Comparison of ENCODE assay signal across 24 mouse cellular contexts in the genomic region with DNA sequence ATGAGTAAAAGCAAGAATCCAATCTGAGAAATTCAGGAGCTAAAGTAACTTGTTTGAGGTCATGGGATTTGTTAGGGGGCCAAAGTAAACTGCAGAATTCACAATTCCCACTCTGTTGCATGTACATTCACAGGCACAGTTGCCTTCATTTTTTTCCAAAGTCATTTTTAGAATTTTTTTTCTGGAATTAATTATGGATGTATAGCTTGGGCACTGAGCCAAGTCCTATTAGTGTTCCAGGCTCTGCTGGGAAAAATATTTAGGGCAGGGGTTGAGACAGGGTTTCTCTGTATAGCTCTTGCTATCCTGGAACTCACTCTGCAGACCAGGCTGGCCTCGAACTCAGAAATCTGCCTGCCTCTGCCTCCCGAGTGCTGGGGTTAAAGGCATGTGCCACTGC.
DNase-seq lines count a peak whose midpoint lies in the region; ATAC-seq and TF ChIP-seq lines count a peak whose summit lies in the region.
"Had no signal": no experiment of that assay in that cellular context is flagged by ENCODE, and none has a peak within 500 bp of the region (broad histone marks: within the 10 kb centered on the region; RNA-seq: fewer than 3 reads in every experiment).

No protein-coding gene starts in this region.

- no peaks in the 10 kb centered on the region for H3K4me1 ChIP-seq in embryonic facial prominence, embryonic 14.5 days (ENCODE audit: control insufficient read depth, insufficient read depth, low read length)
- H3K4me1 ChIP-seq in embryonic facial prominence, embryonic 10.5 days: peaks cover 10% of the 10 kb centered on the region; the same call in 1 of the 2 replicates
- H3K4me1 ChIP-seq in limb, embryonic 14.5 days (ENCODE audit: control insufficient read depth, insufficient read depth, low read length): no peaks in the 10 kb centered on the region
- H3K4me1 ChIP-seq in limb, embryonic 10.5 days: no peaks in the 10 kb centered on the region
- H3K4me1 ChIP-seq: embryonic facial prominence, embryonic 13.5 days; forebrain, embryonic 15.5 days had no signal

- H3K4me3 ChIP-seq in embryonic facial prominence, embryonic 14.5 days (ENCODE audit: low read depth, low read length): no peak overlapping the region
- no peak overlapping the region for H3K4me3 ChIP-seq in embryonic facial prominence, embryonic 10.5 days
- no peak overlapping the region for H3K4me3 ChIP-seq in limb, embryonic 14.5 days (replicated peaks; ENCODE audit: low read length)
- no peak overlapping the region for H3K4me3 ChIP-seq in limb, embryonic 10.5 days
- H3K4me3 ChIP-seq: embryonic facial prominence, embryonic 13.5 days; forebrain, embryonic 13.5 days; forebrain, embryonic 15.5 days had no signal

- TF ChIP-seq POLR2A in limb, embryonic 14.5 days (IDR thresholded peaks at IDR 0.05; ENCODE audit: borderline replicate concordance, extremely low read depth, insufficient read depth, insufficient read length): no peak

- H3K27ac ChIP-seq in embryonic facial prominence, embryonic 14.5 days (replicated peaks; ENCODE audit: low read depth, low read length): no peak overlapping the region
- no peak overlapping the region for H3K27ac ChIP-seq in embryonic facial prominence, embryonic 10.5 days (replicated peaks)
- H3K27ac ChIP-seq in limb, embryonic 14.5 days (replicated peaks; ENCODE audit: low read depth, low read length): no peak overlapping the region
- no peak overlapping the region for H3K27ac ChIP-seq in limb, embryonic 10.5 days
- H3K27ac ChIP-seq: embryonic facial prominence, embryonic 13.5 days; forebrain, embryonic 13.5 days; forebrain, embryonic 15.5 days had no signal

- H3K9ac ChIP-seq in embryonic facial prominence, embryonic 14.5 days (ENCODE audit: low read depth, low read length): no peak overlapping the region
- no peak overlapping the region for H3K9ac ChIP-seq in limb, embryonic 14.5 days (ENCODE audit: low read depth, low read length, severe bottlenecking)
- H3K9ac ChIP-seq: embryonic facial prominence, embryonic 13.5 days; forebrain, embryonic 13.5 days; forebrain, embryonic 15.5 days; forebrain, postnatal 0 days had no signal

- 81% methylated on average over 2 of the region's 2 CpGs for WGBS in embryonic facial prominence, embryonic 14.5 days
- 90% methylated on average over 2 of the region's 2 CpGs for WGBS in embryonic facial prominence, embryonic 10.5 days
- WGBS in limb, embryonic 14.5 days: 83% methylated on average over 2 of the region's 2 CpGs
- 86% methylated on average over 2 of the region's 2 CpGs for WGBS in limb, embryonic 10.5 days

- ATAC-seq in embryonic facial prominence, embryonic 14.5 days (ENCODE audit: low read depth): no peak
- ATAC-seq in limb, embryonic 14.5 days (ENCODE audit: low FRiP score, low read depth): no peak
- ATAC-seq: activated CD4-positive, CD25-positive, alpha-beta regulatory T cell, adult 4 months; CD4-positive, CD25-positive, alpha-beta regulatory T cell, adult 4 months; forebrain, embryonic 13.5 days; forebrain, embryonic 15.5 days; forebrain, postnatal 0 days; Patski had no signal

- DNase-seq in embryonic facial prominence, embryonic 14.5 days (ENCODE audit: low spot score): peak; percentile 19
- no peak for DNase-seq in embryonic facial prominence, embryonic 10.5 days (ENCODE audit: low spot score)
- peak; percentile 51 for DNase-seq in limb, embryonic 14.5 days (ENCODE audit: low spot score)
- DNase-seq in limb, embryonic 10.5 days (ENCODE audit: low spot score): no peak
- peak; percentile 65 for DNase-seq in retina, postnatal 1 day
- no peak for DNase-seq in retina, embryonic 14.5 days (ENCODE audit: low spot score)
- DNase-seq: adrenal gland, adult 8-10 months; adrenal gland, postnatal 14 days; adrenal gland, postnatal 36 days; B cell, adult 2 months; cerebellum, adult 11-12 months; cerebellum, adult 2 months; cerebellum, adult 9-10 months; cerebellum, postnatal 10 days; cerebellum, postnatal 25 days; forebrain, postnatal 0 days had no signal

- no peaks in the 10 kb centered on the region for H3K36me3 ChIP-seq in embryonic facial prominence, embryonic 14.5 days (ENCODE audit: control insufficient read depth, insufficient read depth, low read length)
- H3K36me3 ChIP-seq in embryonic facial prominence, embryonic 10.5 days (replicated peaks): no peaks in the 10 kb centered on the region
- no peaks in the 10 kb centered on the region for H3K36me3 ChIP-seq in limb, embryonic 14.5 days (ENCODE audit: control insufficient read depth, insufficient read depth, low read length)
- no peaks in the 10 kb centered on the region for H3K36me3 ChIP-seq in limb, embryonic 10.5 days
- H3K36me3 ChIP-seq: embryonic facial prominence, embryonic 13.5 days; forebrain, embryonic 15.5 days; G1E had no signal

- no peaks in the 10 kb centered on the region for H3K9me3 ChIP-seq in embryonic facial prominence, embryonic 14.5 days (ENCODE audit: control insufficient read depth, low read length)
- H3K9me3 ChIP-seq in embryonic facial prominence, embryonic 10.5 days: no peaks in the 10 kb centered on the region
- H3K9me3 ChIP-seq in limb, embryonic 14.5 days (ENCODE audit: control insufficient read depth, low read length): no peaks in the 10 kb centered on the region
- no peaks in the 10 kb centered on the region for H3K9me3 ChIP-seq in limb, embryonic 10.5 days (replicated peaks)
- H3K9me3 ChIP-seq: embryonic facial prominence, embryonic 13.5 days; forebrain, embryonic 13.5 days; forebrain, embryonic 15.5 days; G1E had no signal

- no peaks in the 10 kb centered on the region for H3K27me3 ChIP-seq in embryonic facial prominence, embryonic 14.5 days (replicated peaks; ENCODE audit: control insufficient read depth, insufficient read depth, low read length)
- H3K27me3 ChIP-seq in embryonic facial prominence, embryonic 10.5 days (replicated peaks; ENCODE audit: low read depth, poor library complexity, severe bottlenecking): no peaks in the 10 kb centered on the region
- H3K27me3 ChIP-seq in limb, embryonic 14.5 days (ENCODE audit: control insufficient read depth, insufficient read depth, low read length): no peaks in the 10 kb centered on the region
- H3K27me3 ChIP-seq in limb, embryonic 10.5 days (ENCODE audit: low read depth, poor library complexity, severe bottlenecking): no peaks in the 10 kb centered on the region
- H3K27me3 ChIP-seq: CH12.LX; embryonic facial prominence, embryonic 13.5 days; forebrain, embryonic 13.5 days; forebrain, embryonic 15.5 days; Patski had no signal

- no peak overlapping the region for H3K4me2 ChIP-seq in embryonic facial prominence, embryonic 14.5 days (ENCODE audit: low read depth, low read length)
- H3K4me2 ChIP-seq in limb, embryonic 14.5 days (replicated peaks; ENCODE audit: low read depth, low read length, severe bottlenecking): no peak overlapping the region
- H3K4me2 ChIP-seq: embryonic facial prominence, embryonic 13.5 days; forebrain, embryonic 13.5 days; forebrain, embryonic 15.5 days had no signal

Comparison
In these comparisons a context has a peak if more than half of its experiments do, and no peak if none do; other contexts are left out.
1. DNase-seq: peak in embryonic facial prominence, embryonic 14.5 days (single experiment), limb, embryonic 14.5 days (single experiment) and retina, postnatal 1 day (single experiment); none in embryonic facial prominence, embryonic 10.5 days (single experiment), limb, embryonic 10.5 days (single experiment) and retina, embryonic 14.5 days (single experiment).